Mouse (Mus musculus) kidney, postnatal 36 days (tissue): ENCODE data around the gene 2410015M20Rik.
A peak's percentile ranks its signal among the peaks of the same experiment; 100 is the strongest.
"Not testable (repeated sequence)": the region's sequence is repeated elsewhere in the genome, so short reads cannot be mapped to it uniquely, and the experiment has no call there.

Source experiments
- DNase-seq, 2 experiments: peaks; one replicate each; pipeline ENCODE4 v3.0.0; 2021 to 2022; ENCODE audit warnings: mixed read lengths in 2 of 2

2410015M20Rik gene

GRCm38 (mm10) chr17:56613236-56613844 is 3.8 kb upstream of the 2410015M20Rik start, which contains the start of gene Rpl36:
Rpl36 (plus strand) TSS chr17:56613416.
- DNase-seq, result peak; percentile 96 to 98

- DNase-seq, result not testable (repeated sequence)
Measured at GRCm38 (mm10) chr17:56612565-56612939, 3.0 kb upstream of the 2410015M20Rik start.

- DNase-seq, result peak; percentile 49 to 76
Measured at GRCm38 (mm10) chr17:56611861-56612564, 2.4 kb upstream of the 2410015M20Rik start.

- no peak for DNase-seq
Measured at GRCm38 (mm10) chr17:56611323-56611722, 1.8 kb upstream of the 2410015M20Rik start.

- no peak for DNase-seq
Measured at GRCm38 (mm10) chr17:56608699-56609098, 872 bp downstream of the 2410015M20Rik start.

DNA sequence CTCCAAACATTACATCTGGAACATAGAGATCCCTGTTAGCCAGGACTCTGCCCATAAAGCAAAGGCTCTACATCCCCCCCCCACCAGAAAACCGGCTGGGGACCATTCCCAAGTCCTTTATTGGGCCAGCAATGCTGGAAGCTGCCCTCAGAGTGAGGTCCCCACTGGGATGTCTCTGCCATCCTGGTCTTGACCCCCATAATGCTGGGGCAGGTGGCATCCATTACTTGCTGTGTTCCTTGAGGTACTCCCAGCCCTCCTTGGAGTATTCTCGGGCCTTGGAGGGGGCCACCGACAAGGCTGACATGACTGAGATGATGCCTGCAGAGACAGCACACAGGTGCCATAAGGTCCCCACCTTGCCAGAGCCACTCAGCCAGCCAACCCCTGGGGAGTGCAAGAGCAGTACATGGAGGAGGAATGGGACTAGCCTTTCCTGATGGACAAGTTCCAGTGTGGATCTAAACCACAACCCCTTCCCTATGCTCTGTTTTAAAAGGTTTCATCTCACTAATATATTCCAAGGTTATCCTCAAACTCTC is 2.0 kb downstream of the 2410015M20Rik start:
- no peak for DNase-seq

DNA sequence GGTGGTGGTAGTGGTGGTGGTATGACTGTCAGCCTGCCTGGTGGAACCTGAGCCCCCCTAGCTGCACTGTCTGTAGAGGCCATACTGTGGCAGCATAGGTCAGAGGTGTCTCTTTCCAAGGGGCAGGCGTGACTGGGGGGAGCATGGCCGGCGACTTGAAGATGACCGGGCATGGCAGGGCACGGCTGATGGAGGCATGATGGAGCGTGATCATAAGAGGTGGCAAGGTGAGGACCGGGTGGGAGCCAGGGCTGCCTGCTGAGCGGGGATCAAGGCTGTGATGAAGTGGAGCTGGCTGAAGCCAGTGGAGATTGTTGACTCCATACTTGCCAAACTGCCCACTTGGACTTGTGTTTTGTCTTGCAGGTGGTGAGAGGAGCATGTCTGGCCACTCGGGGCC is 4.1 kb downstream of the 2410015M20Rik start:
- DNase-seq, result no peak

DNA sequence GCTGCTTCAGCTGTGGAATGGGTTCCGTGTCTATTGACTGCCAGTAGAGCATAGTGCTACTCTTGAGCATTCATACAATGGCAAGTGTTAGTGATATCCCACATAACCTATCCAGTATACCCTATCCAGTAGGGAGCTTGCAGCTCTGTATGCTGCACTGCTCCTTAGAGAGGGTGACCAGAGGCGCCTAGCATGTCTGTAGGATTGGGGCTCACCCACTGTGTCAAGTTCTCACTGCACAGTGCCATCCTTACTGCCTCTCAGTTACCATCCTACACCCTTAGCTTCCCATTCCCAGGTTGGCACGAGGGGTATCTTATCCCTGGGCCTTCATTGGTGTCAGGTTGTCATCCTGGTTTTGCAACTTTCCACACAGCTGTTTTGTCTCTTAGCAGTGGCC is 5.1 kb downstream of the 2410015M20Rik start:
- DNase-seq, result no peak

GRCm38 (mm10) chr17:56604070-56604380 is 5.5 kb downstream of the 2410015M20Rik start:
- no peak for DNase-seq

GRCm38 (mm10) chr17:56603186-56604069 is 6.1 kb downstream of the 2410015M20Rik start:
- DNase-seq, result no peak

DNA sequence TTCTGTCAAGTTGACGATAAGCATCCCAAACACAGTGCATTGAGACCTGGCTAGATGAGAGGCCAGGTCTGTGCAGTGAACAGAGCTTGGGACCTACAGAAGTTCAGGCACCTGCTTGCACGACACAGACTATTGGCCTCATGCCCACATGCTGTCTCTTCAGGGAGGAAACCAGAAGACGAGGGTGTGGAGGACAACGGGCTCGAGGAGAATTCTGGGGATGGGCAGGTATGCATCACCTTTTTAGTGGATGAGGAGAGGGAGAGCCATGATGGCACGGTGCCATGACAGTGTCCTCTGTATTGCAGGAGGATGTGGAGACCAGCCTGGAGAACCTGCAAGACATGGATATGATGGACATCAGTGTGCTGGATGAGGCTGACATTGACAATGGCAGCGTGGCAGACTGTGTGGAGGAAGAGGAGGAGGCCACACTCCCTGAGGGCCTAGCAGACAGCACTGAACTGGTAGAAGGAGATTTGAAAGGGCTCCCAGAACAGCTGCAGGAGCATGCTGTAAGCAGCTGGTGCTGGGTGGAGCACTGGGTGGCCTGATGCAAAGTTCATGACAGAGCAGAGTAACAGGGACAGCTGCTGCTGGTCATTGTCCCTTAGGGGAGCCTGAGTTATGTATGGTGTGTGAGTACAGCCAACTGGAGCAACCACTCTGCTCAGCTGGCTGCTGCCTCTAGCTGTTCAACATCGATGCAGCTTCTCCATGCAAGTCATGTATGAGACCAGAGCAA is 15.9 kb downstream of the 2410015M20Rik start:
- no peak for DNase-seq

GRCm38 (mm10) chr17:56592553-56592952 is 17.0 kb downstream of the 2410015M20Rik start:
- DNase-seq, result no peak

GRCm38 (mm10) chr17:56588921-56589320 is 20.6 kb downstream of the 2410015M20Rik start:
- DNase-seq, result no peak

- no peak for DNase-seq
Measured at GRCm38 (mm10) chr17:56587773-56588172, 21.8 kb downstream of the 2410015M20Rik start.

GRCm38 (mm10) chr17:56585171-56585821 is 24.3 kb downstream of the 2410015M20Rik start:
- DNase-seq, result peak; percentile 34 to 71

DNA sequence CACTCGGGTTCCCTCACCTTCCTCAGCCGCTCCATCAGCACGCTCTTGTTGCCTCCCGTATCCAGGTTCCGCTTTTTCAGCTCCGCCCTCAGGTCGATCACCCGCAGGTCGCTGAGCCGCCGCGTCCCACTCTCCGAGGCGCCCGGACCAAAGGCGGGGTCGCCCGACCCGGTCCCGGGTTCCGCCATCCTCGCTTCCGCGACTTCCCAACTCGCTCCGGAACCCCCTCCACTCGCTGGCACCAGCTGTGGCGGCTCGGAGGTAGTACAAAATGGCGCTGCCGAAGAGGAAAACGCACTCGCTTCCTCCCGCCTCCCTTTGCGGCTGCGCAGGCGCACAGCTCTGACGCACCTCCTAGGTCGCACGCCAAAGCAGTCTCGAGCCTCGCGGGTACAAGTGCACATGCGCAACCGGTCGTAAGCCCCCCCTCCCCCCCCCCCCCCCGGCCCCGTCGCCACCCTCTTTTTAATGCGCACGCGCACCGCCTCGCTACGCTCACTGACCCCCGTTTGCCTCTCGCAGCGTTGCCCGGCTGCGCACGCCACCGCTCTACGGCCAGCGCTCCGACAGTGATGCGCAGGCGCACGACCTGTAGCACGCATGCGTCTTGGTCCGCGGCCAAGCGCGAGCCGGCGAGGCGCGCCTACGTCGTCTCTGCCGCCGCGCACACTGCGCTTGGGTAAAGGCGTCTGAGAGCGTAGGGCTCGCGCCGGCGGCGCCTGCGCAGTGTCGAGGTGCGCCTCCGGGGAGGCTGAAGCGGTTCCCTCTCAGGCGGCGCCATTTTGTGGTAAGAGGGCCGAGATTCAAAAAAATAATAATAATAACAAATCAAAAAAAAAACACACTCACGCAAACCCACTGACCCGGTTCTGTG is 25.1 kb downstream of the 2410015M20Rik start, which contains the start of the genes Safb2 and Safb:
Gene Safb2, minus strand, starts transcription at position 329 of the 874 bp plus-strand sequence.
Gene Safb, plus strand, starts transcription at position 569 of the 874 bp plus-strand sequence.
- peak; percentile 98 to 99 for DNase-seq

DNA sequence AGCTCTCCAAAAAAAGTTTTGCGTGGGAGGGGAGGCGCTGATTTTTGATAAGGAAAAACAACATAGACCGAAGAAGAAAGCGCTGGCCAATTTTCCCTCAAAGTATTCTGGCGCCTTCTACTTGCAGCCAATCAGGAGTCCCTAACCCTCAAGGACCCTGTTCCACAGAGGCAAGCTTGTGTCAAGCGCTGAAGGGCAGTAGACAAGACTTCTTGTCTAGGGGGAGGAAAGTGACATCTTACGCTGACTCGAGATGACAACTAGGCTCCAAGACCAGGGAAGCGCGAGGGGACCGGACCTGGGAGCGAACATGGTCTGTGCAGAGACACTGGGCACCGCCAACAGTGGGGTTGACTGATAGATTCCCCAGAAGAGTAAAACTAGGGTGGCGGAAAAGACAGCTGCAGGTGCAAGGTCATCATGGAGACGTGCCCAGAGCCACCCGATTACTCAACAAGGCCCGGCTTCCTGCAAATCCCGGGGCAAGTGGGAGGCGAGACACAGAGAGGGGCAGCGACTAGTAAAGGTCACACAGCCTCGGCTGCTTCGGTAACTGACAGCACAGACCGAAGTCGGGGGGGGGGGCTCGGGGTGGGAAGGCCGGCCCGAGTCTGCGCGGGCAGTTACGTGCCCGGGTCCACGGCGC is 25.8 kb downstream of the 2410015M20Rik start:
- peak in 1 of 2 experiments; percentile 29 for DNase-seq

DNA sequence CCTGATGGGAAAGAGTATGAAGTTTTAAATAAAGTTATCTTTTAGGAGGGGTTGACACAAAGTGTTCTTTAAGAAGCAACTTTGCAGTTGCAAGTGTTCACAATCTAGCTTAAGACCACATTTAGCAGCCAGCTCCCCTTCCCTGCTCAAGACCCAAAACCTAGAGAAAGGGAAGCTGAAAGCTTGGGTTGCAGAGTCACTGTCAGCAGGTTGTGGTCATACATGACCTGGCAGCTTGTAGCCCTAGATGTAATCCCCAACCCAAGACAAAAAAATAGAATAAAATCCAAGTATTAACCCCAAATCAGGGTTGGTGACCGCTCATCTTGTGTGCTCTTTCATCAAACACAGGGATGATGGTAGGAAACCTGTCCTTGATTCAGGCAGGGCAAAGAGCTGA is 26.5 kb downstream of the 2410015M20Rik start:
- DNase-seq, result no peak

DNA sequence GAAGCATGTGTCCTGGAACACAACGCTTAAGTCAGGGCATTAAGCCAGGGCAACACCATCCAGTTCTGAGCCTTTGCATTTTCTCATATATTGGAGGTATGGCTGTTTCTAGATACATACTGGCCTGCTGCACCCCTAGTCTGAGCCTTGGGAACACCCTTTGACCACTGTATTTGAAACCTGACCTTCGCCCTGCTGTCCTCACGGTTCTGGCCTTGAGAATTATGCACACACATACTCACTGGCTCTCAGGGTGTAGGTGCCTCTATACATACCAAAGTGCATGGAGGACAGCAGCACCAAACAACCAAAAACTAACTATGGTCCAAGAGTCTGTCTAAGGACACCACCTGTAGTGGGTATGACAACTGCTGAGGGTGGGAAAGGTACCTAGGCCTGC is 36.6 kb downstream of the 2410015M20Rik start:
- peak in 1 of 2 experiments; percentile 34 for DNase-seq

- DNase-seq, result peak in 1 of 2 experiments; percentile 63
Measured at GRCm38 (mm10) chr17:56572154-56572553, 37.4 kb downstream of the 2410015M20Rik start.
